Mouse (Mus musculus) adrenal gland, adult 18-20 months (tissue): ENCODE data around the gene Lrig3. TPM values are rescaled to one million over a fixed set of nuclear protein-coding genes. Genes with fewer than 3 reads are reported as not detected.

Experiments used
- DNase-seq, 2 experiments: peaks; one replicate each; pipeline ENCODE4 v3.0.0; 2021 to 2022; ENCODE audit warnings: low spot score in 2 of 2
- long read RNA-seq, 2 experiments: library from polyadenylated mRNA; stranded (forward); transcript quantifications; one replicate each; pipeline ENCODE4 v2.0.0; 2021
- total RNA-seq, 2 experiments: library from RNA; stranded (reverse); gene quantifications; 1 replicate in 1 of 2; 2 replicates in 1 of 2; pipeline ENCODE4 v1.2.3; 2021

Gene Lrig3
- 1 to 10 TPM; 4.5 to 4.7 TPM for total RNA-seq
- long read RNA-seq, experiment 1, full-length matches to known transcripts = 3 of 4 reads
- long read RNA-seq, experiment 1, partial matches to known transcripts = 0 of 4 reads
- long read RNA-seq, experiment 1, other reads (novel, unspliced or antisense) = 1 of 4 reads
- long read RNA-seq, experiment 2, full-length matches to known transcripts = 5 of 5 reads
- long read RNA-seq, experiment 2, partial matches to known transcripts = 0 of 5 reads
- long read RNA-seq, experiment 2, other reads (novel, unspliced or antisense) = 0 of 5 reads

GRCm38 (mm10) chr10:125965968-125966480, at the start of gene Lrig3:
Lrig3 (plus strand) TSS chr10:125966168.
- DNase-seq = peak; percentile 77 to 82

GRCm38 (mm10) chr10:125916781-125917180, 49.2 kb upstream of the Lrig3 start:
- DNase-seq = no peak

- DNase-seq = no peak
Measured at GRCm38 (mm10) chr10:125917436-125917871, 48.5 kb upstream of the Lrig3 start.

- no peak for DNase-seq
Measured at GRCm38 (mm10) chr10:125918994-125919393, 47.0 kb upstream of the Lrig3 start.

GRCm38 (mm10) chr10:125921654-125922446, 44.1 kb upstream of the Lrig3 start:
- DNase-seq = no peak

GRCm38 (mm10) chr10:125929961-125930360, 36.0 kb upstream of the Lrig3 start:
- DNase-seq = no peak

GRCm38 (mm10) chr10:125933388-125933787, 32.6 kb upstream of the Lrig3 start:
- DNase-seq = no peak

- DNase-seq = no peak
Measured at GRCm38 (mm10) chr10:125934095-125934494, 31.9 kb upstream of the Lrig3 start.

GRCm38 (mm10) chr10:125937517-125938497, 28.2 kb upstream of the Lrig3 start:
- no peak for DNase-seq

- no peak for DNase-seq
Measured at GRCm38 (mm10) chr10:125938528-125939402, 27.2 kb upstream of the Lrig3 start.

- no peak for DNase-seq
Measured at GRCm38 (mm10) chr10:125940316-125941059, 25.5 kb upstream of the Lrig3 start.

- DNase-seq = no peak
Measured at GRCm38 (mm10) chr10:125943098-125943497, 22.9 kb upstream of the Lrig3 start.

GRCm38 (mm10) chr10:125944762-125945504, 21.0 kb upstream of the Lrig3 start:
- no peak for DNase-seq

GRCm38 (mm10) chr10:125948842-125949474, 17.0 kb upstream of the Lrig3 start:
- no peak for DNase-seq

- no peak for DNase-seq
Measured at GRCm38 (mm10) chr10:125951633-125952032, 14.3 kb upstream of the Lrig3 start.

- no peak for DNase-seq
Measured at GRCm38 (mm10) chr10:125954343-125954742, 11.6 kb upstream of the Lrig3 start.

GRCm38 (mm10) chr10:125954747-125955530, 11.0 kb upstream of the Lrig3 start:
- DNase-seq = no peak
